Comparison of ENCODE assay signal across 9 mouse cellular contexts in genomic region chr1:128824235-128824634, GRCm38 (mm10).
A peak's percentile ranks its signal among the peaks of the same experiment; 100 is the strongest.
DNase-seq lines count a peak whose midpoint lies in the region; ATAC-seq lines count a peak whose summit lies in the region.
"Had no signal": no experiment of that assay in that cellular context is flagged by ENCODE, and none has a peak within 500 bp of the region (broad histone marks: within the 10 kb centered on the region; RNA-seq: fewer than 3 reads in every experiment).

No protein-coding gene starts in this region.

- no peak overlapping the region for H3K4me3 ChIP-seq in embryonic facial prominence, embryonic 13.5 days
- H3K4me3 ChIP-seq: heart, embryonic 13.5 days had no signal

- ATAC-seq in embryonic facial prominence, embryonic 13.5 days (ENCODE audit: insufficient number of reproducible peaks, insufficient read depth, low FRiP score, low TSS enrichment, low read depth): 0 out of 2 replicates have a peak, but pooled peaks have one; percentile 21

- H3K36me3 ChIP-seq in embryonic facial prominence, embryonic 13.5 days: no peaks in the 10 kb centered on the region
- H3K36me3 ChIP-seq: heart, embryonic 13.5 days had no signal

- H3K9me3 ChIP-seq in embryonic facial prominence, embryonic 13.5 days: no peaks in the 10 kb centered on the region

- 9% methylated on average over 8 of the region's 8 CpGs for WGBS in embryonic facial prominence, embryonic 13.5 days

- H3K4me1 ChIP-seq in embryonic facial prominence, embryonic 13.5 days: no peaks in the 10 kb centered on the region

- intact Hi-C loops in heart, postnatal 25 days (cut with DNase I): loop anchor here (2.0 kb wide), 2 partner anchors 231 to 455 kb away; partner anchors contain the start of gene Cxcr4

- H3K9ac ChIP-seq in embryonic facial prominence, embryonic 13.5 days: no peak overlapping the region
- H3K9ac ChIP-seq: heart, embryonic 13.5 days had no signal

- no peak overlapping the region for H3K4me2 ChIP-seq in embryonic facial prominence, embryonic 13.5 days
- H3K4me2 ChIP-seq: heart, embryonic 13.5 days had no signal

- H3K27me3 ChIP-seq in embryonic facial prominence, embryonic 13.5 days: no peaks in the 10 kb centered on the region

- H3K27ac ChIP-seq in embryonic facial prominence, embryonic 13.5 days: no peak overlapping the region
- H3K27ac ChIP-seq: heart, embryonic 13.5 days had no signal

- DNase-seq in CD4-positive, CD25-positive, alpha-beta regulatory T cell, adult 2 months (ENCODE audit: low read depth, low spot score): peak; percentile 88
- peak; percentile 80 for DNase-seq in adrenal gland, adult 2 months
- DNase-seq in heart, postnatal 25 days (ENCODE audit: low spot score): peak; percentile 25
- DNase-seq in layer of hippocampus, adult 8-10 months (ENCODE audit: low spot score in 2 of 2): peak; percentile 40 to 75
- peak; percentile 89 for DNase-seq in lung, postnatal 14 days
- DNase-seq in retina, adult 2 months (ENCODE audit: low read depth, low spot score): peak; percentile 30
- DNase-seq in thymus, postnatal 36 days: peak; percentile 81 to 85

Comparison
In these comparisons a context has a peak if more than half of its experiments do, and no peak if none do; other contexts are left out.
1. DNase-seq: peak in every context shown above with its lines; median percentile 89 in lung, postnatal 14 days; 88 in CD4-positive, CD25-positive, alpha-beta regulatory T cell, adult 2 months; 83 in thymus, postnatal 36 days; 80 in adrenal gland, adult 2 months; 58 in layer of hippocampus, adult 8-10 months; 30 in retina, adult 2 months; 25 in heart, postnatal 25 days.